Mouse (Mus musculus) lung, embryonic 15.5 days (tissue): ENCODE measurements around the gene Gm21783. TPM values are rescaled to one million over a fixed set of nuclear protein-coding genes. Genes with fewer than 3 reads are reported as not detected.
"Not testable (repeated sequence)": the region's sequence is repeated elsewhere in the genome, so short reads cannot be mapped to it uniquely, and the experiment has no call there.

Source experiments
- ATAC-seq: fragments of 200-750 bp; cut with Nextera tagmentation; 2 replicates; pipeline ENCODE4 v1.8.0; 2017; ENCODE audit warnings: moderate number of reproducible peaks, borderline replicate concordance; ENCODE audit not compliant: low FRiP score, low TSS enrichment; ENCODE audit errors: extremely low read depth
- H3K27ac ChIP-seq: fragments of 300-500 bp; sonication (generic); 2 replicates; pipeline ENCODE4 v1.5.1; 2015; ENCODE audit warnings: moderate library complexity, mild to moderate bottlenecking, inconsistent platforms
- H3K27me3 ChIP-seq: fragments of 300-500 bp; sonication (generic); 2 replicates; pipeline ENCODE4 v1.6.1; 2015; ENCODE audit warnings: inconsistent platforms
- H3K36me3 ChIP-seq: fragments of 300-500 bp; sonication (generic); 2 replicates; pipeline ENCODE4 v1.6.1; 2015; ENCODE audit warnings: inconsistent platforms
- H3K4me1 ChIP-seq: fragments of 300-500 bp; sonication (generic); 2 replicates; pipeline ENCODE4 v1.6.1; 2015; ENCODE audit warnings: inconsistent platforms
- H3K4me2 ChIP-seq: fragments of 300-500 bp; sonication (generic); 2 replicates; pipeline ENCODE4 v1.6.1; 2015; ENCODE audit warnings: inconsistent platforms, mild to moderate bottlenecking, moderate library complexity
- H3K4me3 ChIP-seq: fragments of 300-500 bp; sonication (generic); 2 replicates; pipeline ENCODE4 v1.5.1; 2015; ENCODE audit warnings: mild to moderate bottlenecking, inconsistent platforms
- H3K9ac ChIP-seq: fragments of 300-500 bp; sonication (generic); 2 replicates; pipeline ENCODE4 v1.6.1; 2015; ENCODE audit warnings: inconsistent platforms
- H3K9me3 ChIP-seq: fragments of 300-500 bp; sonication (generic); 2 replicates; pipeline ENCODE4 v1.6.1; 2016; ENCODE audit warnings: inconsistent platforms
- WGBS: fragments of 180-500 bp; shearing (Covaris S2); methylation state at CpG from one replicate; pipeline ENCODE4 v1.1.7; 2015; 5-methylcytosine and 5-hydroxymethylcytosine counted together
- polyA plus RNA-seq: library from polyadenylated mRNA; unstranded; fragments of >200 nt; fragmentation: Nextera tagmentation; extraction: Ambion mirVana; gene quantifications from 2 replicates; pipeline ENCODE4 v1.2.1, GENCODE M21; 2015

Gene Gm21783
- not detected in 2 replicates for polyA plus RNA-seq

DNA sequence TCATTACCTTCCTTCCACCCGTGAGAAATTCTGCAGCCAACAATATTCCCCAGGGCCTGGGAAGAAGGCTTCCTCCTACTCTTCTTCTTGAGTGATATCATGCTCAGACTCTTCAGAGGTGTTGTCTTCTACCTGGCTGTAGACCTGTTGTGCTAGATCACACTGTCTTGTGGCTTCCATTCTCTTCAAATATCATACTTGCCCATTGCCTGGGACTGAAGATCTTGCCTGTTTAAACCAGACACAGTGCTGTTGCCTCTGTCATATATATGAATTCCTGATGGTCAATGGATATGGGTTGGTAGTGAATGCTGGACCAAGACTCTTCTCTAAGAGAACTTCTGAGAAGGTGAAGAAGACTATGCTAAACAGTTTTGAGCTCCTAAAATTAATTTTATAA is at the start of gene Gm21783:
Gene Gm21783 (minus strand): TSS at position 101 of the 400 bp plus-strand sequence.
- not testable (repeated sequence) for H3K27ac ChIP-seq, H3K9me3 ChIP-seq, H3K4me2 ChIP-seq, H3K9ac ChIP-seq, H3K4me1 ChIP-seq, ATAC-seq, H3K4me3 ChIP-seq, H3K36me3 ChIP-seq, H3K27me3 ChIP-seq
- no CpG with 5 or more reads among the region's 1 CpGs for WGBS
